Mouse (Mus musculus) CH12F3 (cell line): ENCODE results near the gene Lcn10.
"Not testable (repeated sequence)": the region's sequence is repeated elsewhere in the genome, so short reads cannot be mapped to it uniquely, and the experiment has no call there.

Experiments used
- in situ Hi-C: fragments of 300-500 bp; cut with MboI; formaldehyde crosslinking; loops from 2 replicates; pipeline ENCODE4 v1.14.3; 2020; ENCODE audit warnings: low sequenced_read_pairs

The Lcn10 gene

GRCm38 (mm10) chr2:25682426-25682825, at the start of gene Lcn10:
Gene Lcn10, plus strand, starts transcription at chr2:25682726.
- in situ Hi-C loops, result no loop called here

- in situ Hi-C loops, result no loop called here
Observed at GRCm38 (mm10) chr2:25633616-25634015, 48.9 kb upstream of the Lcn10 start.

GRCm38 (mm10) chr2:25634046-25634445, 48.5 kb upstream of the Lcn10 start:
- in situ Hi-C loops, result no loop called here

- in situ Hi-C loops, result no loop called here
Observed at GRCm38 (mm10) chr2:25639890-25640289, 42.6 kb upstream of the Lcn10 start.

- in situ Hi-C loops, result no loop called here
Observed at GRCm38 (mm10) chr2:25652902-25653301, 29.6 kb upstream of the Lcn10 start, which contains the start of gene Lcn8. Gene Lcn8, plus strand, starts transcription at chr2:25653120.

GRCm38 (mm10) chr2:25654502-25654901, 28.0 kb upstream of the Lcn10 start:
- in situ Hi-C loops, result no loop called here

GRCm38 (mm10) chr2:25656691-25657090, 25.8 kb upstream of the Lcn10 start:
- in situ Hi-C loops, result no loop called here

- in situ Hi-C loops, result no loop called here
Observed at GRCm38 (mm10) chr2:25657246-25657645, 25.3 kb upstream of the Lcn10 start.

GRCm38 (mm10) chr2:25657652-25658051, 24.9 kb upstream of the Lcn10 start, which contains the start of gene Lcn5:
Gene Lcn5, plus strand, starts transcription at chr2:25657952.
- in situ Hi-C loops, result no loop called here

- in situ Hi-C loops, result no loop called here
Observed at GRCm38 (mm10) chr2:25660279-25660678, 22.2 kb upstream of the Lcn10 start.

- in situ Hi-C loops, result no loop called here
Observed at GRCm38 (mm10) chr2:25661245-25661970, 21.1 kb upstream of the Lcn10 start.

- in situ Hi-C loops, result no loop called here
Observed at GRCm38 (mm10) chr2:25663511-25663910, 19.0 kb upstream of the Lcn10 start.

GRCm38 (mm10) chr2:25664125-25664524, 18.4 kb upstream of the Lcn10 start:
- in situ Hi-C loops, result no loop called here

- in situ Hi-C loops, result no loop called here
Observed at GRCm38 (mm10) chr2:25666516-25666915, 16.0 kb upstream of the Lcn10 start.

- in situ Hi-C loops, result no loop called here
Observed at GRCm38 (mm10) chr2:25676486-25676885, 6.0 kb upstream of the Lcn10 start, which contains the start of gene Lcn6. Gene Lcn6, plus strand, starts transcription at chr2:25676786.

- in situ Hi-C loops, result no loop called here
Observed at GRCm38 (mm10) chr2:25679559-25679958, 3.0 kb upstream of the Lcn10 start.

GRCm38 (mm10) chr2:25686941-25687340, 4.4 kb downstream of the Lcn10 start:
- in situ Hi-C loops, result no loop called here

- in situ Hi-C loops, result no loop called here
Observed at GRCm38 (mm10) chr2:25694605-25695004, 12.1 kb downstream of the Lcn10 start.

- in situ Hi-C loops, result no loop called here
Observed at GRCm38 (mm10) chr2:25696951-25697350, 14.4 kb downstream of the Lcn10 start.

- in situ Hi-C loops, result no loop called here
Observed at GRCm38 (mm10) chr2:25698696-25699095, 16.2 kb downstream of the Lcn10 start.

GRCm38 (mm10) chr2:25699743-25700142, 17.2 kb downstream of the Lcn10 start, which contains the start of gene Obp2a:
Gene Obp2a, plus strand, starts transcription at chr2:25700043.
- in situ Hi-C loops, result not testable (repeated sequence)

- in situ Hi-C loops, result no loop called here
Observed at GRCm38 (mm10) chr2:25701001-25701400, 18.5 kb downstream of the Lcn10 start.

GRCm38 (mm10) chr2:25703706-25704105, 21.2 kb downstream of the Lcn10 start:
- in situ Hi-C loops, result no loop called here
